Mouse (Mus musculus): ENCODE results near the gene Clps. TPM values are rescaled to one million over a fixed set of nuclear protein-coding genes. Genes with fewer than 3 reads are reported as not detected.

The Clps gene
- total RNA-seq, 1 experiment, result 2.9 TPM

GRCm38 (mm10) chr17:28537881-28538280 is 22.7 kb downstream of the Clps start:
- no peaks in the 10 kb centered on the region for H3K36me3 ChIP-seq (ENCODE audit: control insufficient read depth, insufficient read depth, low read length, poor library complexity, severe bottlenecking)
- in situ Hi-C loops (cut with MboI; ENCODE audit: low sequenced_read_pairs in 2 of 2, unreplicated experiment in 2 of 2), result loop anchor here in 1 of 2 experiments (10.0 kb wide), 1 partner anchor 153 kb away; no protein-coding TSS in a partner anchor
- no peak for TF ChIP-seq CHD2 (IDR thresholded peaks at IDR 0.05; ENCODE audit: low read depth, low read length)
- TF ChIP-seq ZNF384 (IDR thresholded peaks at IDR 0.05; ENCODE audit: low read depth, low read length), result no peak; the same call in 1 of the 2 replicates
- peak; percentile 35; the same call in 1 of the 2 replicates for TF ChIP-seq ZC3H11A (IDR thresholded peaks at IDR 0.05; ENCODE audit: borderline replicate concordance, low read depth, low read length)
- TF ChIP-seq HCFC1 (IDR thresholded peaks at IDR 0.05; ENCODE audit: borderline replicate concordance, insufficient read depth, low read length), result no peak
- TF ChIP-seq MAFK (IDR thresholded peaks at IDR 0.05; ENCODE audit: insufficient read depth, low read depth, low read length), result no peak

GRCm38 (mm10) chr17:28533327-28533726 is 27.2 kb downstream of the Clps start:
- DNase-seq (ENCODE audit: low read depth, low spot score), result no peak
- H3K4me1 ChIP-seq (ENCODE audit: control insufficient read depth in 2 of 2, insufficient read depth in 2 of 2, low read length in 2 of 2, poor library complexity in 1 of 2), result peaks cover 0 to 13% of the 10 kb centered on the region in 2 experiments; a peak in 1 of 4 replicates
- no peak for TF ChIP-seq ZC3H11A (IDR thresholded peaks at IDR 0.05; ENCODE audit: borderline replicate concordance, low read depth, low read length)
- no peak for TF ChIP-seq ZNF384 (IDR thresholded peaks at IDR 0.05; ENCODE audit: low read depth, low read length)
- no peak for TF ChIP-seq MAFK (IDR thresholded peaks at IDR 0.05; ENCODE audit: insufficient read depth, low read depth, low read length)
- TF ChIP-seq CHD2 (IDR thresholded peaks at IDR 0.05; ENCODE audit: low read depth, low read length), result no peak
- TF ChIP-seq HCFC1 (IDR thresholded peaks at IDR 0.05; ENCODE audit: borderline replicate concordance, insufficient read depth, low read length), result no peak
- no peak overlapping the region for H3K4me3 ChIP-seq (ENCODE audit: insufficient read depth in 1 of 2, low read depth in 1 of 2, low read length in 2 of 2, poor library complexity in 1 of 2, severe bottlenecking in 1 of 2)
- no peak overlapping the region for H3K27ac ChIP-seq (ENCODE audit: insufficient read depth, low read depth, low read length, poor library complexity, severe bottlenecking)
- H3K9me3 ChIP-seq (ENCODE audit: control insufficient read depth, insufficient read depth, low read depth, low read length), result no peaks in the 10 kb centered on the region
- no peak overlapping the region for H3K9ac ChIP-seq (ENCODE audit: insufficient read depth, low read depth, low read length, poor library complexity, severe bottlenecking)
- no peaks in the 10 kb centered on the region for H3K36me3 ChIP-seq (ENCODE audit: control insufficient read depth, insufficient read depth, low read length, poor library complexity, severe bottlenecking)
- in situ Hi-C loops (cut with MboI; ENCODE audit: low sequenced_read_pairs in 2 of 2, unreplicated experiment in 2 of 2), result loop anchor here in 1 of 2 experiments (10.0 kb wide), 1 partner anchor 149 kb away; no protein-coding TSS in a partner anchor

More at GRCm38 (mm10) chr17:28537881-28538280, 22.7 kb downstream of the Clps start:
- H3K9ac ChIP-seq (ENCODE audit: insufficient read depth, low read depth, low read length, poor library complexity, severe bottlenecking), result no peak overlapping the region
- H3K9me3 ChIP-seq (ENCODE audit: control insufficient read depth, insufficient read depth, low read depth, low read length), result no peaks in the 10 kb centered on the region
- DNase-seq (ENCODE audit: low read depth, low spot score), result no peak
- H3K4me3 ChIP-seq (ENCODE audit: insufficient read depth in 1 of 2, low read depth in 1 of 2, low read length in 2 of 2, poor library complexity in 1 of 2, severe bottlenecking in 1 of 2), result peak overlapping the region; percentile 27 to 46; a peak in 3 of 4 replicates
- no peak overlapping the region for H3K27ac ChIP-seq (ENCODE audit: insufficient read depth, low read depth, low read length, poor library complexity, severe bottlenecking)
- peaks cover 0 to 9% of the 10 kb centered on the region in 2 experiments; a peak in 1 of 4 replicates for H3K4me1 ChIP-seq (ENCODE audit: control insufficient read depth in 2 of 2, insufficient read depth in 2 of 2, low read length in 2 of 2, poor library complexity in 1 of 2)

DNA sequence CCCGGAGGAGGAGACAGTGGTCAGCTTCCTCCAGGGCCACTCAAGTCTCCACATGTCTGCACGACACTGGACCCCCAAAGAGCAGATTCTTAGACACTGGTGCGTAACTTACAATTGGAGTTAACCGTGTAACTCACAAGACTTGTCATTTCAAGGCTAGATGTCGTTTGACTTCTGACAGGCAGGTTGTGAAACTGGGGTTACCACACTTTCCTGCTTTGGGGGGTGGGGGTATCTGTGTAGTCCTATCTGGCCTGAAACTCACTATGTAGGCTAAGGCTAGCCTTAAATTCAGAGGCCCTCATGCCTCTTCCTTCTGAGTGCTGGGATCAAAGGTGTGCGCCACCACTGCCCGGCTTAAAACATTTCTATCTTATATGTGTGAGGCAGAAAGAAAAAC is 28.0 kb downstream of the Clps start:
- Histone ChIP-seq H3K4me3 (ENCODE audit: insufficient read depth in 1 of 2, low read depth in 1 of 2, low read length in 2 of 2, poor library complexity in 1 of 2, severe bottlenecking in 1 of 2) (no peak overlapping the region), H3K9me3 (ENCODE audit: control insufficient read depth, insufficient read depth, low read depth, low read length) (no peaks in the 10 kb centered on the region), H3K36me3 (ENCODE audit: control insufficient read depth, insufficient read depth, low read length, poor library complexity, severe bottlenecking) (no peaks in the 10 kb centered on the region), H3K9ac (ENCODE audit: insufficient read depth, low read depth, low read length, poor library complexity, severe bottlenecking) (no peak overlapping the region), H3K27ac (ENCODE audit: insufficient read depth, low read depth, low read length, poor library complexity, severe bottlenecking) (no peak overlapping the region), H3K4me1 (ENCODE audit: control insufficient read depth in 2 of 2, insufficient read depth in 2 of 2, low read length in 2 of 2, poor library complexity in 1 of 2) (peaks cover 0 to 11% of the 10 kb centered on the region in 2 experiments; a peak in 1 of 4 replicates)
- no peak for DNase-seq (ENCODE audit: low read depth, low spot score)
- TF ChIP-seq MAFK (IDR thresholded peaks at IDR 0.05; ENCODE audit: insufficient read depth, low read depth, low read length) (no peak), ZC3H11A (IDR thresholded peaks at IDR 0.05; ENCODE audit: borderline replicate concordance, low read depth, low read length) (no peak), HCFC1 (IDR thresholded peaks at IDR 0.05; ENCODE audit: borderline replicate concordance, insufficient read depth, low read length) (no peak), CHD2 (IDR thresholded peaks at IDR 0.05; ENCODE audit: low read depth, low read length) (no peak), ZNF384 (IDR thresholded peaks at IDR 0.05; ENCODE audit: low read depth, low read length) (no peak)
- in situ Hi-C loops (cut with MboI; ENCODE audit: low sequenced_read_pairs in 2 of 2, unreplicated experiment in 2 of 2), result loop anchor here in 1 of 2 experiments (10.0 kb wide), 1 partner anchor 148 kb away; no protein-coding TSS in a partner anchor

- in situ Hi-C loops (cut with MboI; ENCODE audit: low sequenced_read_pairs in 2 of 2, unreplicated experiment in 2 of 2), result loop anchor here in 1 of 2 experiments (10.0 kb wide), 1 partner anchor 147 kb away; no protein-coding TSS in a partner anchor
- Histone ChIP-seq H3K4me3 (ENCODE audit: insufficient read depth in 1 of 2, low read depth in 1 of 2, low read length in 2 of 2, poor library complexity in 1 of 2, severe bottlenecking in 1 of 2) (peak overlapping the region; percentile 16 to 47; a peak in 2 of 4 replicates), H3K9me3 (ENCODE audit: control insufficient read depth, insufficient read depth, low read depth, low read length) (no peaks in the 10 kb centered on the region), H3K36me3 (ENCODE audit: control insufficient read depth, insufficient read depth, low read length, poor library complexity, severe bottlenecking) (no peaks in the 10 kb centered on the region), H3K4me1 (ENCODE audit: control insufficient read depth in 2 of 2, insufficient read depth in 2 of 2, low read length in 2 of 2, poor library complexity in 1 of 2) (peaks cover 0 to 8% of the 10 kb centered on the region in 2 experiments; a peak in 1 of 4 replicates), H3K27ac (ENCODE audit: insufficient read depth, low read depth, low read length, poor library complexity, severe bottlenecking) (no peak overlapping the region), H3K9ac (ENCODE audit: insufficient read depth, low read depth, low read length, poor library complexity, severe bottlenecking) (no peak overlapping the region)
- TF ChIP-seq ZC3H11A (IDR thresholded peaks at IDR 0.05; ENCODE audit: borderline replicate concordance, low read depth, low read length) (no peak), CHD2 (IDR thresholded peaks at IDR 0.05; ENCODE audit: low read depth, low read length) (no peak), ZNF384 (IDR thresholded peaks at IDR 0.05; ENCODE audit: low read depth, low read length) (no peak), MAFK (IDR thresholded peaks at IDR 0.05; ENCODE audit: insufficient read depth, low read depth, low read length) (no peak), HCFC1 (IDR thresholded peaks at IDR 0.05; ENCODE audit: borderline replicate concordance, insufficient read depth, low read length) (no peak)
- DNase-seq (ENCODE audit: low read depth, low spot score), result no peak
Observed at GRCm38 (mm10) chr17:28531946-28532345, 28.6 kb downstream of the Clps start.
